Mouse (Mus musculus): ENCODE measurements around the gene Rabac1.

Gene Rabac1

DNA sequence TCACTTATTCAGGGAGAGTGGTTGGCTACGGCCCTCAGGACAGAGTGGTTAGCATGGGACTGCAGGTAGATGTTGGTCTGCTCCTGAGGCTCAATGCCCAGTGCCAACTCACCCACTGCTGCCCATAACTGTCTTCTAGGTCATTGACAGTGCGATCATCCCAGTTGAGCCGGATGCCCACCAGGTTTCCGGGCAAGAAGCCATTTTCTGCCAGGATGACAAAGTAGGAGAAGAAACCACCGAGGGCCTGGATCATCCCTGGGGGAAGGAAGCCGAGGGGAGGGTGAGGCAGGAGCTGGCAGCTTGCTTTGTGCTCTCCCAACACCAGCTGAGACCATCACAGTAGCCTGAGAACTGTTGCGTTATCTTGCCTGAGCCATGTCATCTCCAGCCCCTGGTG is 7.9 kb upstream of the Rabac1 start:
- no peak for DNase-seq (ENCODE audit: low spot score in 2 of 2)

- no peak for DNase-seq (ENCODE audit: low spot score in 2 of 2)
Measured at GRCm38 (mm10) chr7:24978781-24979180, 6.2 kb upstream of the Rabac1 start.

- DNase-seq (ENCODE audit: low spot score in 2 of 2): no peak
Measured at GRCm38 (mm10) chr7:24974893-24975595, 2.5 kb upstream of the Rabac1 start.

DNA sequence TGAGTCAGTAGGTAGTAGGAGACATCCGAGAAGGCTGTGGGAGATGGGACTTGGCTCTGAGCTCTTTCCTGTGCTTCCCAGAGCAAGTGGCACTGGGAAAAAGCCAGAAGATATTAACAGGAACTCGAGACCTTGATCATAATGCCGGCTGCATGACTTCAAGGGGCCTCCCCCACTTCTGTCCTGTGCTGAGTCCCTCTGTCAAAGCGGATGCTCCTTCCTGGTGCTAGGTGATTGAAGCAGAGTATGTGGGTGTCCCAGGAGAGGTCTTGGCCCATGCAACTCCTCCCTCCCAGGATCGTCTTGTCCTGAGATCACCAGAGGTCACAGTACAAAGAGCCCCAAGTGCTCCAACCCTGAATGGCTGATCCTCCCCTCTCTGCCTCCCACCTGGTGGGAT is 1.3 kb upstream of the Rabac1 start:
- no peak for DNase-seq (ENCODE audit: low spot score in 2 of 2)

DNA sequence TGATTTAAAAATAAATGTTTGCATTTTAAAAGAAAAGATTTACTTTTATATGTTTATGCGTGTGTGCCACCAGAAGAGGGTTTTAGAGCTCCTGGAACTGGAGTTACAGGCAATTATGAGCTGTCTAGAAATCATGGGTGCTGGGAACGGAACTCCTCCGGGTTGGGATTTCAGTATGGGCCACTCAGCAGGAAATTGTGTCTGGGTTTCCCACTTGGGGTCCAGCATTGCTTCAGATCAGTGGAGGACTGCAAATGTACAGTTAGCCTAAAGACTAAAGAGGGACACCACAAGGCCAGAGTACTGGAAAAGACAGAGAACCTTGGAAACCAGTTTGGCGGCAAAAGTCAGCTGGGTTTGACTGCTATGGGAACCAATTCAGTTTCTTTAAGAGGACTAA is 654 bp upstream of the Rabac1 start:
- DNase-seq (ENCODE audit: low spot score in 2 of 2): no peak

DNA sequence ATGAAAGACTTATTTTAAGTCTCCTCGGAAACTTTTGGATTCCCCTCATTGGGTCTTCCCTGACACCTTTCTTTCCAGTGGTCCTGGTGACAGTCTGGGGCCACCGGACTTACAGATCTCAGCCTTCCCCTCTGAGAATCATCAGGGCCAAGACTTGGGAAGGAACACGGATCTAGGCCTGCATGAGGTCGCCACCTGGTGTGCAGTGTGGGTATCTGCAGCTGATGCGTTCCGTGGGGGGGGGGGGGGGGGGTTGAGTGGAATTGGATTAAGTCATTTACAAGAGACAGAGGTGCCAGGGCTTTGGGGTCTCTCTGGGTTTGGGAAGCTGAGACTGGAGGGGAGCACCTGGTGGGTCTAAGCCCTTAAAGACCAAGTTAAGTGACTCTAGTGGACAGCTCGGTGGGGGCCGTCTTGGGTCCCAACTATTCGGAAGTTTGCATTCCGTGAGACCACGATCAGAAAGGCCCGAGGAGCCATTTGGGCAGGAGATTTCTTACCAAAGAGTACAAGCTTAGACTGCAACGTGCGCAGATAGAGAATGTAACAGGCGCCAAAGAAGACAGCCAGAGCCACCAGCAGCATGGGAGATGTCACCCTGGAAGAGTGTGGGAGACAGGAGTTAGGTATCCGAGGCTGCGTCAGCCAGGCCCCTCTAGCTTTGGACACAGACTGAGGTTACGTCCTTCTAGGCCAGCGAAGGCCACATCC is 1.1 kb downstream of the Rabac1 start:
- no peak for DNase-seq (ENCODE audit: low spot score in 2 of 2)

DNA sequence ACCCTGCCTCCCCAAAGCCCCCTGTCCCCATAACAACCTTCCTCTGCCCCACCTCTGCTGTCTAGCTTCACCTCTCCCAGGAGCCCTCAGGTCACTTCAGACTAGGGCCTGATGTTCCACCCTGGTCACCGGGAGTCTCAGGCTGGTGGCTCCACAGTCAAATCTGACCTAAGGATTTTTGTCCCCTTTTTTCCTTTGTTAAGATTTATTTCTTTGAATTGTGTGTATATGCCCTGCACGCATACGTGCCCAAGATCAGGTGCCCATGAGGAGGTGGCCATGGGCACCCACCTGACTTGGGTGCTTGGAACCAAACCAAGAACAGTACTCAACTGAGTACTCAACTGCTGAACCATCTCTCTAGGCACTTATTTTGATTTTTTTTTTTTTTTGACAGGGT is 2.2 kb downstream of the Rabac1 start:
- DNase-seq (ENCODE audit: low spot score in 2 of 2): no peak

DNA sequence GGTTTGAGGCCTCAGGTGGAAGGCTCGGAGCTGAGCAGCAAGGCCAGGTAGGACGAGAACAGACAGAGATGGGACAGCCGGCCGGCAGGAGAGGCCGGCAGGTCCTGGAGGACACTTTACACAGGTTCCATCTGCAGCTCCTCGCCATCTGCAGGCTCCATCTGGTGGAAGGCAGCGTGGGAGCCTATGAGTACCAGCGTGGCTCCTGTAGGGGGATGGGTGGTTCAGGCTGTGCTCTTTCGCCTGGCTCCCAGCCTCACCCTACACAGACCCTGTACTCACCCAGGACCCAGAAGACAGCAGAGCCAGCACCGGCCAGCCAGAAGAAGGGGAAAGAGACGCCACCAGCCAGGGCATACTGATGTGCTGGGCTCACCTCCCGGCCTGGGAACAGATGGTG is 2.7 kb downstream of the Rabac1 start:
- DNase-seq (ENCODE audit: low spot score in 2 of 2): peak in 1 of 2 experiments; percentile 71

DNA sequence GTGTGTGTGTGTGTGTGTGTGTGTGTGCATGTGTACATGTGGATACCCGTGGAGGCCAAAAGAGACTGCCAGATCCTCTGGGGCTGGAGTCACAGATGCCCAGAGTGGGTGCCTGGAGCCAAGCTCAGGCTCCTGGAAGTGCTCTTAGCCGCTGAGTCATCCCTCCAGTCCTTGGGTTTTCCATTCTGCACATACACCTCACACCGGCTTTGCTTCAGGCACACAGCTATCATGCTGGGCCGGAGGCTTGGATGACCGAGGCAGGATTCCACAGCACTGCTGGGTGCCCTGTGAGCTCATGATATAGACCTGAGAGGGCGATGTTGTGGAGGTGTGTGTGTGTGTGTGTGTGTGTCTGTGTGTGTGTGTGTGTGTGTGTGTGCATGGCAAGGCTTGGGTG is 4.1 kb downstream of the Rabac1 start:
- DNase-seq (ENCODE audit: low spot score in 2 of 2): no peak

DNA sequence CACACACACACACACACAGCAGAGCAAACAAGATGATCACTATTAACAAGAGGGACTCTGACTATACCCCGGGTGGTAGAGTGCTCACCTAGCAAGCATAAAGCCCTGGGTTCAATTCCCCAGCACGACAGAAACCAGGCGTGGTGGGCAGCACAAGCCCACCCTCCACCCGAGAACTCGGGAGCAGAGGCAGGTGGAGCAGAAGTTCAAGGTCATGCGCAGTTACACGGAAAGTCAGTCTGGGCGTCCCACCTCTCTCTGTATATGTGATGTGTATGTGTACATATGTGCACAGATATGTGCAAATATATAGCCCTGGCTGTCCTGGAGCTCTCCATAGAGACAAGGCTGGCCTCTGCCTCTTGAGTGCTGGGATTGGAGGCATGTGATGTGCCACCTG is 4.6 kb downstream of the Rabac1 start:
- DNase-seq (ENCODE audit: low spot score in 2 of 2): no peak

GRCm38 (mm10) chr7:24964897-24965535 is 7.5 kb downstream of the Rabac1 start:
- DNase-seq (ENCODE audit: low spot score in 2 of 2): peak; percentile 83 to 91

- no peak for DNase-seq (ENCODE audit: low spot score in 2 of 2)
Measured at GRCm38 (mm10) chr7:24964288-24964687, 8.3 kb downstream of the Rabac1 start.

DNA sequence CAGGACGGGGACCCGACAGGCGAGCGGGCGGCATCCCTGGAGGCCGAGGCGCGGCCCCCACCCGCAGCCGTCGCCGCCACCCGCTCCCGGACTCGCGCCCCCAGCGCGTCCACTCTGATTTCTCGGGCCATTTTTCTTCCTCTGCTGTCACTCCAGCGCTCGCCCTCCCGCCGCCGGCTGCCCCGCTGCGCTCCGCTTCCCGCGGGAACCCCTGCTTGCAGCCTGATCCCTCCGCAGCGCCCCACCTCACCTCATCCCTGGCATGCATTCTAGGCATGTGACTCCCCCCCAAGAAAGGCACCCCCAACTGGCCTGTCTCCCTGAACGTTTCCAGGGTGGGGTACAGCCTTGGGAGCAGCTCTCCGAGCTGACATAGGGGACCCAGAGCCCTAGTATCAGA is 17.3 kb downstream of the Rabac1 start:
- no peak for DNase-seq (ENCODE audit: low spot score in 2 of 2)

DNA sequence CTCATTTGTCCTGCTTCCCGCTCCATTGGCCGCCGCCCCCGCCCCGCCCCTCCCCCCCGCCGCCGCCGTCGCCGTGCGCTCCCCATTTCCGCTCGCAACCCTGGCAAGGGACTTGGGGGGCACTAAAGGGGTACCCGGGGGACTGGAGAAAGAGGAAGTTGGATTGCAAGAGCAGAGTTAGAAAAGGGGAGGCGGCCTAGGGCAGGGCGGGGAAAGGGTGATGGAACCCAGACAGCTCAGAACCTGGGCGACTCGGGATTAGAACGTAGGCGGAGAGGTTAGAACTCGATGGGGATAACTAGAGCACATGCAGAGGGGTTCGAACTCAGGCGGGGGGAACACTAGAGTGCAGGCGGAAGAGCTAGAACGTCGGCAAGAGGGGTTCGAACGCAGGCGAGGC is 18.1 kb downstream of the Rabac1 start:
- no peak for DNase-seq (ENCODE audit: low spot score in 2 of 2)

GRCm38 (mm10) chr7:24953966-24954365 is 18.6 kb downstream of the Rabac1 start:
- DNase-seq (ENCODE audit: low spot score in 2 of 2): no peak

- DNase-seq (ENCODE audit: low spot score in 2 of 2): peak; percentile 51 to 52
Measured at GRCm38 (mm10) chr7:24949958-24950623, 22.5 kb downstream of the Rabac1 start.

DNA sequence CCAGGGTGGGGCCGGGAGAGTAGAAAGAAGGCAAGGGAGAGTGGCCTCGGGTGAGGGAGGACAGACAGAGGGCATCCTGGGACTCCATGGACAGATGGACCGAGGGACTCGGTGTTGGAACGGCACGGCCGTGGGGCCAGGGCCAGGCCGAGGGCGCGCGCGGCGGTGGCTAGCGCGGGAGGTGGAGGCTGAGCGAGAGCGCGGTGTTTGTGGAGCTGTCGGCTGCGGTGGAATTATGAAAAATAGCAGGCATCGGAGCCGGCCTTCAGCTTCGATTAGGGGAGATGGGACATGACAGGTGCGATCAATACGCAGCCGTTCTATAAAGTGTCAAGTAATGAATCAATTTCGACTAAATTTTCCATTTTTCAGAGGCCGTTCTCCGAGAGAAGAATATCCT is 23.8 kb downstream of the Rabac1 start:
- no peak for DNase-seq (ENCODE audit: low spot score in 2 of 2)

GRCm38 (mm10) chr7:24947316-24948048 is 25.1 kb downstream of the Rabac1 start:
- DNase-seq (ENCODE audit: low spot score in 2 of 2): no peak

DNA sequence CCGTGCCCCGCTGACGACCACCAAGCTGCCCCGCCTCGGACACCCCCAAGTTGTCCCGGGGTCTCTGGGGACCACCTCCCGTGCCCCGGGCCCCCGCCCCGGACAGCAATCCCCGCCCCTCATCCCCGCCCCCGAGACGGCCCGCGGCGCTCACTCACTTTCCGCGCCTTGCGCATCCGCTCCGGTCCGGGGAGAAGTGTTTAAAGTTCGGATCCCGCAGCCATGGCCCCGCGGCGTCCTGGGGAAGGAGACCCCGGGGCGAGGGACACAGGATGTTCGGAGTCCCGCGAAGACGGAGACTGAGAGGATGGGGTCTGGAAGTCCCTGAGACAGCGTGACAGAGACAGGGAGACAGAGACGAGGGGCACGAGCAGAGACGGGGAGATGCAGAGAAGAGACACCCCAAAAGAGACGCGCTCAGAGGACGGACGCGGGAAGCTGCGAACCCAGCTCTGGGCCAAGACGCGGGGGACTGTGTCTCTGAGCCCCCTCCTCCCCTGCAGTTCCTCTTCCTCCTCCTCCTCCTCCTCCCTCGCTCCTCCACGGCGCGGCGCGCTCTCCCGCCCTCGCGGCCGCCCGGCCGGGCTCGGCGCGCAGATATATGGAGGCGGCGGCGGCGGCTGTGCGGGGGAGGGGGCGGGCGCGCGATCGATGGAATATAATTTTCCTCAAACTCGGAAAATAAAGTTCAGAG is 28.1 kb downstream of the Rabac1 start, which contains the start of gene Gm4881:
Gm4881 (minus strand) TSS at position 238 of the 694 bp plus-strand sequence.
- no peak for DNase-seq (ENCODE audit: low spot score in 2 of 2)

GRCm38 (mm10) chr7:24943641-24944040 is 28.9 kb downstream of the Rabac1 start:
- DNase-seq (ENCODE audit: low spot score in 2 of 2): no peak

DNA sequence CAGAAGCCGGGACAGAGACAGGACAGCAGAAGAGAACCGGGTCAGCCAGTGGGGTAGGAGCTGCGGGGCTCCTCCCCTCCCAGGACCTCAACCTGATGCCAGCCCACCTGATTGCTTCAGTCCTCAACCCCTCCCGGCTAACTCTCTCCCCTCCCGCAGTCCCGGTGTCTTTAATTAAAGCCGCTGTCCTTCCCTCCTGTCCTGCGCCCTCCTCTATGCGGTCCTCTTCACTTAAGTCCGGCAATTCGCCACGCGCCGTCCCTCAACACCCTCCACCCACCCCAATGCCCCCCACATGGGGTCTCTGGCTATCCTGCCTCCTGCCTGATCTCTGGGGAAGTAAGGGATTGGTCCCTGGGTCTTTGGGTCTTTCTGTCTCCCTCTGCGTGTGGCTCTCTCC is 40.9 kb downstream of the Rabac1 start:
- no peak for DNase-seq (ENCODE audit: low spot score in 2 of 2)

Data from frontal cortex, postnatal 36 days (tissue).